Mouse (Mus musculus) ES-Bruce4 (cell line): ENCODE measurements at regions not wholly inside any gene's neighbourhood (a gene's known extent, or its start where the extent isn't known, plus 50 kb on each side); places are given as distances from the start of the nearest gene placed in this dataset.

Experiments used
- H3K27ac ChIP-seq: 2 replicates; pipeline ENCODE4 v1.5.1; 2012; ENCODE audit warnings: low read length, inconsistent platforms; ENCODE audit not compliant: insufficient read depth
- H3K27me3 ChIP-seq: 2 replicates; pipeline ENCODE4 v1.6.1; 2012; ENCODE audit warnings: mild to moderate bottlenecking, low read length, inconsistent platforms; ENCODE audit not compliant: control insufficient read depth, poor library complexity, insufficient read depth, severe bottlenecking
- H3K36me3 ChIP-seq: 2 replicates; pipeline ENCODE4 v1.6.1; 2012; ENCODE audit warnings: inconsistent platforms, mild to moderate bottlenecking, low read length, moderate library complexity; ENCODE audit not compliant: control insufficient read depth, poor library complexity, insufficient read depth, severe bottlenecking
- H3K4me1 ChIP-seq: one replicate; pipeline ENCODE4 v1.8.1; 2011; ENCODE audit warnings: low read length; ENCODE audit not compliant: control insufficient read depth, insufficient read depth
- H3K4me3 ChIP-seq: 2 replicates; pipeline ENCODE4 v1.5.1; 2011; ENCODE audit warnings: low read depth, mild to moderate bottlenecking, low read length
- H3K9ac ChIP-seq: 2 replicates; pipeline ENCODE4 v1.6.1; 2012; ENCODE audit warnings: low read depth, mild to moderate bottlenecking, inconsistent platforms; ENCODE audit not compliant: poor library complexity, severe bottlenecking
- H3K9me3 ChIP-seq: replicated peaks from 2 replicates; pipeline ENCODE4 v1.6.1; 2012; ENCODE audit warnings: mild to moderate bottlenecking, low read length, inconsistent platforms; ENCODE audit not compliant: control insufficient read depth, poor library complexity, insufficient read depth, severe bottlenecking
- CTCF ChIP-seq: IDR thresholded peaks from one replicate; pipeline ENCODE4 v1.8.1; 2011; ENCODE audit warnings: low read depth, low read length
- EP300 ChIP-seq: IDR thresholded peaks from 2 replicates; pipeline ENCODE4 v1.6.1; 2011; ENCODE audit warnings: low read depth, low read length; ENCODE audit not compliant: insufficient read depth
- POLR2A ChIP-seq: IDR thresholded peaks from one replicate; pipeline ENCODE4 v1.8.1; 2011; ENCODE audit warnings: low read length; ENCODE audit not compliant: insufficient read depth

DNA sequence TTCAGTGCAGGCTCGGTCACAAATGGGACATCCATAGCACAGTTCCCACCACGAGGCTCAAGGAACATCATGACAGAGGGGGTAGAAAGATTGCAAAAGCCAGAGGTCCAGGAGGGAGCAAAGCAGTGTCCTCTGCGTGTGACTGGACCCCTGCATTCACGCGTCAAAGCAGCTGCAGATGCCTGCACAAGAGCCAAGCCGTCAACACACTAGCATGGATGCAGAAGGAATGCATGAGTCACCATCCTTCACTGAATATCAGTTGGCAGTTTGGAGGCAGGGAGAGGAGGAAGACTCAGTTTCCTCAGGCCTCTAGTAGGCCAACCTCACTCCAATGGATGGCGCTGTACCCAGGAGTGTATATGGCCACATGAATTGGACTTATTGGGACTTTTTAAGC is 130.0 kb upstream of the N6amt1 start:
- Histone ChIP-seq H3K9ac (no peak overlapping the region), H3K27me3 (no peaks in the 10 kb centered on the region; the same call in 1 of the 2 replicates), H3K4me1 (no peaks in the 10 kb centered on the region), H3K27ac (no peak overlapping the region), H3K36me3 (no peaks in the 10 kb centered on the region), H3K9me3 (no peaks in the 10 kb centered on the region), H3K4me3 (no peak overlapping the region)
- TF ChIP-seq EP300 (no peak), CTCF (no peak), POLR2A (no peak)

- TF ChIP-seq EP300 (no peak), CTCF (no peak), POLR2A (no peak)
- Histone ChIP-seq H3K9me3 (no peaks in the 10 kb centered on the region), H3K27ac (no peak overlapping the region), H3K36me3 (no peaks in the 10 kb centered on the region), H3K9ac (no peak overlapping the region), H3K4me1 (no peaks in the 10 kb centered on the region), H3K27me3 (no peaks in the 10 kb centered on the region; the same call in 1 of the 2 replicates), H3K4me3 (no peak overlapping the region)
Observed at GRCm38 (mm10) chr16:87220611-87221010, 133.4 kb upstream of the N6amt1 start.

- H3K4me1 ChIP-seq: no peaks in the 10 kb centered on the region
- no peak overlapping the region for H3K9ac ChIP-seq
- H3K27me3 ChIP-seq: no peaks in the 10 kb centered on the region; the same call in 1 of the 2 replicates
- no peak overlapping the region for H3K27ac ChIP-seq
- no peak overlapping the region for H3K4me3 ChIP-seq
- H3K9me3 ChIP-seq: no peaks in the 10 kb centered on the region
- TF ChIP-seq CTCF: no peak
- TF ChIP-seq POLR2A: no peak
- TF ChIP-seq EP300: no peak
- no peaks in the 10 kb centered on the region for H3K36me3 ChIP-seq
Observed at GRCm38 (mm10) chr16:87220201-87220600, 133.8 kb upstream of the N6amt1 start.

GRCm38 (mm10) chr16:87207875-87208274 is 146.1 kb upstream of the N6amt1 start:
- Histone ChIP-seq H3K4me3 (no peak overlapping the region), H3K36me3 (no peaks in the 10 kb centered on the region), H3K27ac (no peak overlapping the region), H3K9me3 (no peaks in the 10 kb centered on the region), H3K9ac (no peak overlapping the region), H3K27me3 (no peaks in the 10 kb centered on the region), H3K4me1 (no peaks in the 10 kb centered on the region)
- no peak for TF ChIP-seq EP300
- TF ChIP-seq POLR2A: no peak
- no peak for TF ChIP-seq CTCF

GRCm38 (mm10) chr16:87190471-87190870 is 163.5 kb upstream of the N6amt1 start:
- H3K36me3 ChIP-seq: no peaks in the 10 kb centered on the region
- H3K4me3 ChIP-seq: no peak overlapping the region
- TF ChIP-seq POLR2A: no peak
- TF ChIP-seq EP300: no peak
- no peak for TF ChIP-seq CTCF
- H3K9ac ChIP-seq: no peak overlapping the region
- no peak overlapping the region for H3K27ac ChIP-seq
- H3K9me3 ChIP-seq: 0 out of 2 replicates have a peak, but pooled peaks cover 3% of the 10 kb centered on the region
- no peaks in the 10 kb centered on the region for H3K4me1 ChIP-seq
- no peaks in the 10 kb centered on the region for H3K27me3 ChIP-seq

DNA sequence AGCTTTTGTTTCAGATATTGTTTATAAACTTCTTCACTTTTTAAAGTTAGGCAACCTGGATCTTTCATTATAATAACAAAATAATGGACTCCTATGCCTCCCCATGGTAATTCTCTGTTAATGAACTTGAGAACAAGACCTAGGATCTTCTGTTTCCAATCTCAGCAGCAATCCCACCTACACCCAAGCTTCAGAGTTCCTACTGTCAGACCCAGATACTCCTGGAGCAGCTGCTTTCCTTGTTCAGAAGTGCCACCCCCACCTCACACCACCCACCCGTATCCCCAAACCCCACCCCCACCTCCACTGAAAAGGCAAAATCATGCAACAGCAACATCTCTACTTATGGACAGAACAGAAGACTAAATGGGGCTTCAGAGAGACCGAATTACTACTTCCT is 165.2 kb upstream of the N6amt1 start:
- Histone ChIP-seq H3K4me1 (no peaks in the 10 kb centered on the region), H3K36me3 (no peaks in the 10 kb centered on the region), H3K9me3 (0 out of 2 replicates have a peak, but pooled peaks cover 3% of the 10 kb centered on the region), H3K4me3 (no peak overlapping the region), H3K9ac (no peak overlapping the region), H3K27me3 (no peaks in the 10 kb centered on the region), H3K27ac (no peak overlapping the region)
- no peak for TF ChIP-seq CTCF
- no peak for TF ChIP-seq EP300
- TF ChIP-seq POLR2A: no peak
